Mouse (Mus musculus) thymus, postnatal 10 days (tissue): ENCODE data around the gene Fbxo44.
"Not testable (repeated sequence)": the region's sequence is repeated elsewhere in the genome, so short reads cannot be mapped to it uniquely, and the experiment has no call there.

ENCODE experiments used
- DNase-seq, 2 experiments: peaks; one replicate each; pipeline ENCODE4 v3.0.0; 2021; ENCODE audit warnings: low spot score in 2 of 2

The Fbxo44 gene

DNA sequence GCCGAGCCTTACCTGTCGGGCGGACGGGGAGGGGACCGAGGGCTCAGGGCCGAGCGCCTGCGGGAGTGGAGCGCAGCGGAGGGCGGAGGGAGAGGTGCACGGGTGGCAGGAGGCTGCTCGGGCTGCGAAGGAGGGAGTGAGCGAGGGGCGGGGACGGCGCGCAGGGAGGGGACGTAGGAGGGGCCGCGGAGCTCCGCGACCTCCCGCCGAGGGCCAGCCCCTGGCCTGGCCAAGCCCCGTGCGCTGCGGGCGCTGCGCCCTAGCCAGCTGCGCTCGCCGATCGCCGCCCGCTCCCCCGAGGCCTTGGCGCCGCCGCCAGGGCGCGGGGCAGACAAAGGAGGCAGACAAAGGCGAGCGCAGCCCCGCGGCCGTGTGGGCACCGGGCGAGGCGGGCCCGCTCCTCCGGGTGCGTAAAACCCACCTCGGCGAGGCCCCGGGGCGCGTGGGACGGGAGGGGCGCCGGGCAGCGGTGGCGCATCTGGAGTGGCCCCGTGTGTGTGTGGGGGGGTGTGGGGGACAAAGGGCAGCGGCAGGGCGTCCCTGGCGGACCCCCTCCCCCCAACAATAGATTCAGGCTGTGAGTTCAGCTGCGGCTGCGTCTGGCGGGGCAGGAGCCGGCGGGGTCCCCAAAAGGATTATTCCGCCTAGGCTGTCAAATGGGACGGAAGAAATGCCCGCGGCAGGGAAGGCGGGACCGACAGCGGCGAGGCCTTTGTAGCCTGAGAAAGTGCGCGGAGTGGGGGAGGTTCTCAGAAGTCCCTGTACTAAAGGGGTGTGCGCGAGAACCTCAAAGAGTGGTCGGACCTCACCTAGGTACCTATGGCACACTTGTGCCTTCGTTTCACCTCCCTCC, 29.5 kb downstream of the Fbxo44 start, which contains the start of gene Draxin:
Gene Draxin, minus strand, starts transcription at position 138 of the 853 bp plus-strand sequence.
- no peak for DNase-seq

DNA sequence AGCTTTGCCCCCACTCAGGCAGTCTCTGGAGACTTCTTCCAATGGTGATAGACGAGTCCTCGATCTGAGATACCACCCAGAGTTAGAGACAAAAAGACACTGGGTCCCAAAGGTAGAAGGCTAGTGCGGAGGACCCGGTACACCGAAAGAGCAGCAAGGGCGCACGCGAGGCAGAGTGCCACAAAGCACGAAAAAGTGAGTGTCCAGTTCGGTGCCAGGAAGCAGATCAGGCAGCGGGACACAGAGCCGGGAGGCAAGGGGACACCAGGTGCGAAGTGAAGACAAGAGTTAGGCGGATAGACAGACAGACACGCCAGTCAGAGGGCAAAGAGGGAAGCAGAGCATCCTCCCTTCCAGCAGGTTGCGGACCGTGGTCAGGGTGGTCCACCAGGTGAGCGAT, 30.1 kb downstream of the Fbxo44 start, which contains the start of gene Mad2l2:
Gene Mad2l2, plus strand, starts transcription at position 252 of the 400 bp plus-strand sequence.
- DNase-seq = no peak

GRCm38 (mm10) chr4:148128672-148129071, 31.6 kb downstream of the Fbxo44 start:
- DNase-seq = no peak

- no peak for DNase-seq
Observed at GRCm38 (mm10) chr4:148128241-148128640, 32.0 kb downstream of the Fbxo44 start.

DNA sequence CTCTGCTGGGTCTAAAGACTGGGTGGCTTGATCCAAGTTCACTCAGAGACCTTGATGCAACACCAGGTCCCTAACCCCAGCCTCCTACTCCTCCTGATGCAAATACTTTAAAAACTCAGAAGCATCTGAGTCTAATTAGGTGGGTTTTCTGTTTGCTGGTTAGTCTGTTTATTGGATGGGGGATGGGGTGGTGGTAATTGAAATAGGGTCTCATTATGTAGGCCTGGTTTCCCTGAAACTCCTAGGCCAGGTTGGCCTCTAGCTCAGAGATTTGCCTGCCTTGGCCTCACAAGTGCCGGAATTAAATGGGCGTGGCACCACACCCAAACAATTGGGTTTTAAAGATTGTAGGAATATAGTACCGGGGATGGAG, 37.6 kb downstream of the Fbxo44 start:
- DNase-seq = no peak

GRCm38 (mm10) chr4:148121982-148122693, 38.1 kb downstream of the Fbxo44 start:
- DNase-seq = no peak

DNA sequence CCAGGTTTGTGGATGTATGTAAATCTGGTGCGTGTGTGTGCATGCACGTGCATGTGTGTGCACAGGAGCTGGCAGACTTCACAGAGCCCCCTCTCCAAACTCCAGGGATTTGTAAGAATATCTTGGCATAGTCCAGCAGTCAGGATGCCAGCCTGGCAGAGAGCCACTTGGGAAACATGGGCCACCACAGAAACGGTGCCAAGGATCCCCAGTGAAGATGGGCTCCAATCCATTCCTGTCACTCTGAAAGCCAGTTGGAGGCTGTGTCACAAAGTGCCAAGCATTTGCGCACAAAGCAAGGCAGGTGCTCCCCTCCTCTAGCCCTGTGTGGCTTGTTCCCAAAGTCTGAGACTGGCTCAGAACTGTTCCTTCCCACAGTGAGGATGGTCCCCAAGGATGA, 38.9 kb downstream of the Fbxo44 start:
- DNase-seq = no peak

- no peak for DNase-seq
Observed at GRCm38 (mm10) chr4:148120555-148120954, 39.7 kb downstream of the Fbxo44 start.

DNA sequence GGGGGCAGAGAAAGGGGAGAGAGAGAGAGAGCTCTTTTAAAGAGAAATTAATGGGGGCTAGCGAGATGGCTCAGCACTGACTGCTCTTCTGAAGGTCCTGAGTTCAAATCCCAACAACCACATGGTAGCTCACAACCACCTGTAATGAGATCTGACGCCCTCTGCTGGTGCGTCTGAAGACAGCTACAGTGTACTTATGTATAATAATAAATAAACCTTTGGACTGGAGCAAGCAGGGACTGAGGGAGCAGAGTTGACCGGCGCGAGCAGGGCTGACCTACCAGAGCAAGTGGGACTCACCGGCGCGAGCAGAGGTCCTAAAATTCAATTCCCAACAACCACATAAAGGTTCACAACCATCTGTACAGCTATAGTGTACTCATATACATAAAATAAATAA, 40.7 kb downstream of the Fbxo44 start:
- DNase-seq = not testable (repeated sequence)

GRCm38 (mm10) chr4:148117392-148117791, 42.9 kb downstream of the Fbxo44 start:
- no peak for DNase-seq

- no peak for DNase-seq
Observed at GRCm38 (mm10) chr4:148116657-148117056, 43.6 kb downstream of the Fbxo44 start.

DNA sequence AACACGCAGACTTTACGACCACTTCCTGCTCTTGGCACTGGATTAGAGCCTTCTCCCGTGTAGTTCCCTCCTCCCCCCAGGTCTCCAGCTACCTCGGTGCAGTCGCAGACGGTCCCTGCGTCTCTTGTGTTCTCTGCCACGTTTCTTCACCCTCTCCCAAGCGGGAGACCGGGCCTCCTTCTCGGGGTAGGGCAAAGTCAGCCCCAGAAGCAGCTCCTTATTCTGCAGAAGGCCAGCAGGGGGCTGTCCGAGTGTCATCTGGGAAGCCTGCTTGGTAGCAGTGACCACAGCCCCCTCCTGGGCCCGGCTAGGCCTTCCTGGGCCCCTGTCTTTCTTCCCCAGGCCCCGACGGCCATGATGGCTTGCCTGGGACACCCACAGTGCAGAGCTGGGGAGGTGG, 44.8 kb downstream of the Fbxo44 start:
- peak in 1 of 2 experiments; percentile 30 for DNase-seq

GRCm38 (mm10) chr4:148114758-148115391, 45.4 kb downstream of the Fbxo44 start:
- DNase-seq = peak; percentile 75 to 87

- DNase-seq = no peak
Observed at GRCm38 (mm10) chr4:148112519-148112918, 47.8 kb downstream of the Fbxo44 start.

- no peak for DNase-seq
Observed at GRCm38 (mm10) chr4:148109215-148109614, 51.1 kb downstream of the Fbxo44 start.

GRCm38 (mm10) chr4:148108565-148109100, 51.6 kb downstream of the Fbxo44 start:
- DNase-seq = no peak

GRCm38 (mm10) chr4:148107621-148108291, 52.5 kb downstream of the Fbxo44 start:
- no peak for DNase-seq

- DNase-seq = no peak
Observed at GRCm38 (mm10) chr4:148104146-148104545, 56.1 kb downstream of the Fbxo44 start.
